Mouse (Mus musculus) embryonic fibroblast, embryonic 13.5 days (primary cell): ENCODE results near the gene Smurf1. TPM values are rescaled to one million over a fixed set of nuclear protein-coding genes. Genes with fewer than 3 reads are reported as not detected.

Source experiments
- H3K27ac ChIP-seq: 2 replicates; pipeline ENCODE4 v1.5.1; 2012; ENCODE audit warnings: low read length, control low read depth, inconsistent platforms; ENCODE audit not compliant: insufficient read depth
- H3K4me1 ChIP-seq: 2 replicates; pipeline ENCODE4 v1.6.1; 2011; ENCODE audit warnings: low read length; ENCODE audit not compliant: control insufficient read depth, insufficient read depth
- H3K4me3 ChIP-seq: 2 replicates; pipeline ENCODE4 v1.5.1; 2011; ENCODE audit warnings: mild to moderate bottlenecking, control low read depth, low read length; ENCODE audit not compliant: insufficient read depth
- CTCF ChIP-seq: IDR thresholded peaks from 2 replicates; pipeline ENCODE4 v1.5.1; 2011; ENCODE audit warnings: mild to moderate bottlenecking, control low read depth, low read length, moderate library complexity, borderline replicate concordance; ENCODE audit not compliant: insufficient read depth
- POLR2A ChIP-seq: IDR thresholded peaks from 2 replicates; pipeline ENCODE4 v1.6.1; 2011; ENCODE audit warnings: low read depth, mild to moderate bottlenecking, control low read depth, low read length, moderate library complexity
- polyA plus RNA-seq: library from polyadenylated mRNA; stranded (reverse); fragments of >200 nt; gene quantifications from 2 replicates; pipeline ENCODE4 v1.2.4, GENCODE M21; 2011; ENCODE audit warnings: low read depth; ENCODE audit not compliant: missing spikeins, insufficient read length

The Smurf1 gene
- polyA plus RNA-seq: 37.1 and 42.5 TPM in 2 replicates

DNA sequence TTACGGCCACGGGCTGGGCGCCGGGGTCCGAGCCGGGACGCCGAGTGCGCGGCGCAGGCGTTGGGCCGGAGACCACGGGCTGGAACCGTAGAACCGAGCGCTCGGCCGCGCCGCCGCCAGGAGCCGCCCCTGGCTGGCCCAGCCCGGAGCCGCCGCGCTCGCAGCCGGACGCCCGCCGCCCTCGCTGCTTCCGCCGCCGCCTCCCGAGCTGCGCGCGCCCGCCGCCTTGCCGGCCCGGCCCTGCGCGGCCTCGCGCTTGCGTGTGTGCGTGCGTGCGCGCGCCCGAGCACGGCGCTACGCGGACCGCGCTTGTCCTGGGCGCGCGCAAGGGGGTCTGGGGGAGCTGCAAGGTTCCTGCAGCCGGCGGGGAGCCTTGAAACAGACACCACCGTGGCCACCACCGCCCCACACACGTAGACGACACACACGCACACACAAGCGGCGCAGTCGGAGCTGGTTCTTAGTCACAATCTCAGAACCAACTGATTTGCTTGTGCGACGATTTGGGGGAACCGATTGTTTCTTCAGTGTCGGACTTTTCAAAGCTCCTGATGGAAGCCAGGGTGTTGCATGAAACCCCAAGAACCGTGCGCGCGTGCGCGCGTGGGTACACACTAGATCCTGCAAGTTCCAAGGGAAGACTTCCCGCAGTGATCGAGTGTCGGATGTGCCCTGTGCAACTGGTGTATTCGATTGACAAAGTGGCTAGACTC is at the start of gene Smurf1:
TSS of gene Smurf1 (minus strand) at position 209 of the 713 bp plus-strand sequence.
- peak; percentile 60 for TF ChIP-seq POLR2A
- TF ChIP-seq CTCF: no peak
- Histone ChIP-seq H3K27ac (peak within 1 kb of the TSS; percentile 73), H3K4me3 (peak within 1 kb of the TSS; percentile 35), H3K4me1 (peaks cover 12% of the 10 kb centered on the region)

DNA sequence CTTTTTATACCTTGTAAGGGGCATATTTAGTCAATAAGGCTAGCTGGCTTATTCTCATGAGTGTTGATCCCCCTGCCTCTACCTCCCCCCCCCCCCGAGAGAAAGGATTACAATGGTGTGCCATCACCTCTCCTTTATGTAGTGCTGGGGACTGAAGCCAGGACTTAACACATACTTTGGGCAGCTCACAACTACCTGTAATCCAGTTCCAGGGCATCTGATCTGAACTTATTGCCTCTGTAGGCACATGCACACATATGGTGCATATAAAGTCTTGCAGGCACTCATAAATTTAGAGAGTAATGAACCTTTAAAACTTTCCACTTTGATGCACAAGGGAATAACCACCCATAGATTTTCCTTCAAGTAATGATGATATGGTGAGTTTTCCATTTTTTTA is 48.6 kb upstream of the Smurf1 start:
- Histone ChIP-seq H3K4me3 (no peak overlapping the region), H3K27ac (no peak overlapping the region), H3K4me1 (no peaks in the 10 kb centered on the region)
- no peak for TF ChIP-seq CTCF
- no peak for TF ChIP-seq POLR2A

DNA sequence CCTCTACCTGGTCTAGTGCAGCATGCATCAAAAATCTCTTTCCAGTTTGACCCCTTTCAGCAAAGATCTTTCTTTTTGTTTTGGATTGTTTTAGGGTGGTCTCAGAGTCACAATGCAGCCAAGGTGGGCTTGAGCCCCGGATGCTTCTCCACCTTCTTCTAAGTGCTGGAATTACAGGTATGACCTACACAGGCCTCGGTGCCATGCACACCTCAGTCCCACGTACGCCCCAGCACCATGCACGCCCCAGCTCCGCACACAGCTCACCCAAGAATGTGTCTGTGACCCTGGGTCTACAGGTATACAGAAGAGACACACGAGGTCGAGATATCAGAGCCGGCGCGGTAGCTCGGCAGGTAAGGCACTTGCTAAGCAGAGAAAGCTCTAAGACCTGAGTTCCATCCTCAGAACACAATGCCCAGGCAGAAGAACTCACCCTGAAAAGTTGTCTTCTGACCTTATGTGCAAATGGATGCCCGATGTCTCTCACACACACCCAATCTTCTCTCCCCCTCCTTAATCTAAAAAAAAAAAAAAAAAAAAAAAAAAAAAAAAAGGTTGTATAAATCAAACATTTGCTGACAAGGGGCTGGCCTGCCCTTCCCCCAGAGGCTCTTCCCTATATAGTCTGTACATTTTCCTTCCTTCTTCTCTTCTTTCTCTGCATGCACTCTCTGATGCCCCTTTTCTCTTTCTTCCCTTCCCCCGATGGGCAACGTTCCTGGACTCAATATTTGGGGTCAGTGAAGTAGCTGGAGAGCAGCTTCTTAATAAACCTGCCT is 43.4 kb upstream of the Smurf1 start:
- H3K27ac ChIP-seq: no peak overlapping the region
- no peak overlapping the region for H3K4me3 ChIP-seq
- TF ChIP-seq POLR2A (no peak), CTCF (no peak)

DNA sequence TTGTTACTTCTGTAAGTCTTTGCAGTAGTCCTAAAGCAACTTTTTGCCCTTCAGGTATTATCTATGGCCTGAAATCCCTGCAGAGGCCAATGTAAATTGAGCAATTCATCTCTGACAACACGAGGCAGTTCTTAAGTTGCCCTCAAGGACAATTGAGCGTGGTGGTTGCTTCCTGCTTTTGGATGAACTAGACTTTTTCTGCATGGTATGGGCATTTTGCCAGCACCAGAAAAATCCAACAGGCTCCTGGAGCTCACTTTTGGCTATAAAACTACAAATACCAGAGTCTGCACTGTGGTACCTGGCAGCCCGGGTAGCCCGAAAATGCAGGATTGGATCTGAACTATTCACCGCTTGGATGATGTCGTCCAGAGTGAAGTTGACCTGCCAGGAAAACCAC is 39.9 kb upstream of the Smurf1 start:
- Histone ChIP-seq H3K27ac (no peak overlapping the region), H3K4me3 (no peak overlapping the region), H3K4me1 (no peaks in the 10 kb centered on the region)
- TF ChIP-seq CTCF: no peak
- TF ChIP-seq POLR2A: no peak

More for the DNA sequence above, 43.4 kb upstream of the Smurf1 start:
- no peaks in the 10 kb centered on the region for H3K4me1 ChIP-seq

DNA sequence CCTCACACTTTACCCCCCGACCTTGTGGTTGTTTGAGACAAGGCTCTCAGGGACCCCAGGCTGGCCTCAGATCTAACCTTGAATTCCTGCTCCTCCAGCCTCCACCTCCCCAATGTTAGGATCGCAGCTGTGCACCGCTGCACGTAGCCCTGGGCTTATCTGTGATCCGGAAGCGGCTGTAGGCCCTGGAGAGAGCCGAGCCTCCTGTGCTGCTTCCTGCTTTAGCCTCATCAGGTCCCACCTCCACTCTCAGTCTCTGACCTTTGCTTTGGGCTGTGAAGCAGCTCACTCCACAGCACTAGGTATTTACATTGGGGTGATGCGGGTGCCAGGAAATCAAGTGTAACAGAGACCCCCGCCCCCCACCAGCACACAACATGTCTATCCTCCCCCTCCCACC is 38.8 kb upstream of the Smurf1 start:
- Histone ChIP-seq H3K4me3 (no peak overlapping the region), H3K27ac (no peak overlapping the region), H3K4me1 (no peaks in the 10 kb centered on the region)
- TF ChIP-seq POLR2A: no peak
- no peak for TF ChIP-seq CTCF

DNA sequence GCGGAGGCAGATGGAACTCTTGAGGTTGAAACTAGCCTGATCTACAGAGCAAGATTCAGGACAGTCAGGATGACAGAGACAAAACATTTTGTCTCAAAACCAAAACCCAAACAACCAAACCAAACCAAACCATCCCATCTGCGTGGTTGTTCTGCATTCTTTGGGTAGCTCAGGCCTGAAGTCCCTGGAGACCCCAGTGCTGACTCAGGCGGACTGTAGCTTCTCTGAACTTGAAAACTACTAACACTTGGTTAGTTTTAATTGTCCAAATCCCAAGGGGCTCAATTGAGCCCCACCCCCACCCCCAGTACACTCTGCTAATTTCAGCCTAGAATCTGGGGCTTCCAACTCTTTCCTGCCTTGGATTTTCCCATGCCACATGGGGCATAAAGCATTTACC is 37.7 kb upstream of the Smurf1 start:
- TF ChIP-seq CTCF (no peak), POLR2A (no peak)
- Histone ChIP-seq H3K4me1 (no peaks in the 10 kb centered on the region), H3K27ac (no peak overlapping the region), H3K4me3 (no peak overlapping the region)

DNA sequence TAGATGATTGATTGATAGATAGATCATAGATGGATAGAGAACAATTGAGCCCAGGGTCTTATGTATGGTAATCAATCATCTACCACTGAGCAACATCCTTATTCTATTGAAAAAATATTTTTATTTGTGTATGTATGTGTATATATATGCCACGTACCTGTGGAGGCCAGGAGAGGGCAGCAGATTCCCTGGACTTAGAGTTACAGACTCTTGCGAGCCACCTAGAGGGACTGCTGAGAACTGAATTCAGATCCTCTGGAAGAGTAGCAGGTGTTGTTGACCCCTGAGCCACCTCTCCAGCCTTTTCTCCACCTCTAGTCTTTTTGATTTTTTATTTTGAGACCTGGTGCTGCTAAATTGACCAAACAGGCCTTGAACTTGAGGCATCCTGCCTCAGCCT is 32.8 kb upstream of the Smurf1 start:
- H3K4me1 ChIP-seq: no peaks in the 10 kb centered on the region
- H3K27ac ChIP-seq: no peak overlapping the region
- H3K4me3 ChIP-seq: no peak overlapping the region
- TF ChIP-seq CTCF (peak; percentile 35; the same call in 1 of the 2 replicates), POLR2A (no peak)

DNA sequence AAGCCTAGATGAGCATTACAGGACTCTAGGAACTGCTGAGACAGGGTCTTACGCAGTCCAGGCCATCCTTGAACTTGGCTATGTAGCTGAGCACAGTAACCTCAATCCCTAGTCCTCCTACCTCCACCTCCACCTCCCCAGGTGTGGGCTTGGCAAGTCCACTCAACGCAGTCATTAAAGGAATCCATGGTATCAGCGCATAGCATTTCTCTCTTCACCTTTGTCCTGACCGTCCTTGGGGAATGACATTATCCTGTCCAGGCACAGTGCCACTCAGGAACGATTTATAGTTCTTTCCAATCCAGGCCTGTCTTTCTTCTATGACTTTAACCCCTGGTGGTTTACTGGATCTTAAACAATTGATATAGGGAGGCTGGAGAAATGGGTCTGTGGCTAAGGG is 24.8 kb upstream of the Smurf1 start:
- peaks cover 3% of the 10 kb centered on the region for H3K4me1 ChIP-seq
- TF ChIP-seq CTCF (no peak), POLR2A (no peak)
- H3K4me3 ChIP-seq: no peak overlapping the region
- H3K27ac ChIP-seq: no peak overlapping the region

DNA sequence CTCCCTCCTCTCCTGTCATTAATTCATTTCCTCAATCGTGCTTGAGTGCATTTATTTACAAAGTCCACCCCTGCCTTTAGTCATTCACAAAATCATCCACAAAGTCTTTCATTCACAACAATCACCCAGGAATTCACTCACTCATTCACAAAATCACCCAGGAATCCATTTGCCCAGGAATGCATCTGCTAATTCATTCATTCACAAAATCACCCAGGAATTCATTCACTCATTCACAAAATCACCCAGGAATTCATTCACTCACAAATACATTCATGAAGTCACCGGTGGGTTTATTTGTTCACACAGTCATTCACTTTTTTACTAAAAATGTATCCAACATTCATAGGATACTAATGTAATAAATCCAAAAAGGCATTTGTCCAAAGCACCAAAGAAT is 24.4 kb upstream of the Smurf1 start:
- Histone ChIP-seq H3K27ac (no peak overlapping the region), H3K4me1 (peaks cover 3% of the 10 kb centered on the region), H3K4me3 (no peak overlapping the region)
- TF ChIP-seq CTCF (no peak), POLR2A (no peak)

DNA sequence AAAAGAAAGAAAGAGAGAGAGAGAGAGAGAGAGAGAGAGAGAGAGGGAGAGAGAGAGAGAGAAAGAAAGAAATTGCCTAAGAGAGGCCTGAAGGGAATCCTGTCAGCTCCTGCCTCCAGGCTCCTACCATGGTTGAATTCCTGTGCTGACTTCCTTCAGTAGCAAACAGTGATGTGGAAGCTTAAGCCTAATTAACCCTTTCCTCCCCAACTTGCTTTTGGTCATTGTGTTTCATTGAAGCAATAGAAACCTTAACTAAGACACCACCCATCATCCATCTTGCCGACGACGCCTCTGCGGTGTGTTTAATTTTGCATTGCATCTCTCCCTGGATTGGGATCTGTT is 23.4 kb upstream of the Smurf1 start:
- H3K4me1 ChIP-seq: peaks cover 3% of the 10 kb centered on the region
- no peak overlapping the region for H3K4me3 ChIP-seq
- no peak overlapping the region for H3K27ac ChIP-seq
- no peak for TF ChIP-seq POLR2A
- TF ChIP-seq CTCF: no peak
